Mouse (Mus musculus) layer of hippocampus, postnatal 36 days (tissue): ENCODE measurements at regions not wholly inside any gene's neighbourhood (a gene's known extent, or its start where the extent isn't known, plus 50 kb on each side); places are given as distances from the start of the nearest gene placed in this dataset.

Experiments
- DNase-seq, 2 experiments: peaks; one replicate each; pipeline ENCODE4 v3.0.0; 2022

DNA sequence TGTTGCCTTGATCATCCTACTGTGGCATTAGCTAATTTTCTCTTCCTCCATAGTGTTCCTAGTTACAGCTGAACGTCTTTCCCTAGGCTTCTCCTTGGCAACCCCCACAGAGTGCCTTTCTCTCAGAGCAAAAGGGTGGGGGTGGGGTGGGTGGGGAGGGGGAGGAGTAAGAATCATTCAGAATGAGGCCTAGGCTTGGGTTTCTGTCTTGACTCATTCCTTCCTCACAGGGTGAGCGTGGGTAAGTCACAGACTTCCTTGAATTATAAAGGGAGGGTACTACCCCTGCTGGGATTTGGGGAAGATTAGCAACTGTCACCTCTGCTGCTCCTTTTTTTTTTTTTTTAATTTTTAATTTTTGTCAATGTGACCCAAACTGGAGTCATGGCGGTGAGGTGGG, 114.5 kb downstream of the Dhx35 start:
- DNase-seq = no peak

DNA sequence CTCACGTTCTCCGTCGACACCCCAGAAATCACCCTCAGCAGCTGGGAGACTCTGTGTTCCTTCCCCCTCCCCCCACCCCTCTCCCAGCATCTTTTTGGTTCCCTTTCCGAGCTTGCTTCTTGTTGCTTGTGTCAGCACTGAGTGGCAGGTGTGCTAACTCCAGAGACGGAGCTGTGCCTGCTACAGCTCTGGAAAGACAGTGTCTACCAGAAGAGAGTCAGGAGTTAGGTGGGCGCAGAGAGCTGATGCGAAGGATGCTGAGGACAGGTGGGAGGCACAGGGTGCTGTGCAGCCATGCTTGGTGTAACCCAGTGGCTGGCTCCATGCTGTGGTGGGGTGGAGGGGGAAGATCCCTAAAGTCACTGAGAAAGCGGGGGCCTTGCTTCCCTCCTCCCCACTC, 115.7 kb downstream of the Dhx35 start:
- DNase-seq = no peak

GRCm38 (mm10) chr2:158911191-158911590, 116.6 kb downstream of the Dhx35 start:
- no peak for DNase-seq

DNA sequence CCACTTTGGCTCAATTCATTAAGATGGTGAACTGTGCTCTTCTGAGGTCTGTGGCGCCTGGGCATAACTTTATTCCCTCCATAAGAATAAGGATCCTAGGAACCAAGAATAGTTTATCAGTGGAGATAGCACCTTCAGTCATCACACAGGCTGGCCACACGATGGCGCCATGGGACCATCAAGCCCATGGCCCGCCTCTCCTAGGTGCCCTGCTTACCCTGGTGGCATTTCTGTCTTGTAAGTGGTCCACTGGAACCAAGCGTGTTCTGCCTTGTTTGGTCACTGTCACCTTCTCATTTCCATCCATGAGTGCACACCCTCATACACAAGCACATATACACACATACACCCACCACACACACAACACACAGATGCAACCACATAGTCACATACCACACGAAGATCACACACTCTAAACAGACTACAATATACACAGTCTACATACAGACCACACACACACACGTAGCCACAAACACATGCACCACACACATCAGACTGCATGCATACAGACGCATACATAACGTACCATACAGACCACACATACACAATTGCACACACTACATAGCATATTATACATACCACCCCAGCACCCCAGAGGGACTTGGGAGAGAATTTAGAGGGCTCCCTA, 118.1 kb downstream of the Dhx35 start:
- DNase-seq = peak; percentile 44 to 58

DNA sequence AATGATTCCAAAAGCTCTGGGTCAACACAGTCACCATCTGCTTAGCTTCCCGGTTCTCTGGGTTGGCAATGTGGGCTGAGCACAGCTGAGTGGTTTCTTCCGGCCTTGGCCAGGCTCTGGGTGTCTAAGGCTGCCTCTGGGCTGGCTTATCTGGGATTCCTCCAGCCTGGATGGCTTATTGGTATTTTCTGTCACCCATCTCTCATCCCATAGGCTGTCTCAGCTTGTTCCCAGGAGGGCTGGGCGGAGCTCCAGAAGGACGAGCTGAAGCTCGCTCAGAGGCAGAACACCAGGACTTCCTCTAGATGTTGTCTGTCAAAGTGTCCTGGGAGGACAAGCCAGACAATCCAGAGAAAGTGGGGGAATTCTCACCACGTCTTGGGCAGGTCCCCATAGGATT, 122.8 kb downstream of the Dhx35 start:
- DNase-seq = no peak

- peak in 1 of 2 experiments; percentile 6 for DNase-seq
Measured at GRCm38 (mm10) chr2:158918312-158918711, 123.7 kb downstream of the Dhx35 start.

DNA sequence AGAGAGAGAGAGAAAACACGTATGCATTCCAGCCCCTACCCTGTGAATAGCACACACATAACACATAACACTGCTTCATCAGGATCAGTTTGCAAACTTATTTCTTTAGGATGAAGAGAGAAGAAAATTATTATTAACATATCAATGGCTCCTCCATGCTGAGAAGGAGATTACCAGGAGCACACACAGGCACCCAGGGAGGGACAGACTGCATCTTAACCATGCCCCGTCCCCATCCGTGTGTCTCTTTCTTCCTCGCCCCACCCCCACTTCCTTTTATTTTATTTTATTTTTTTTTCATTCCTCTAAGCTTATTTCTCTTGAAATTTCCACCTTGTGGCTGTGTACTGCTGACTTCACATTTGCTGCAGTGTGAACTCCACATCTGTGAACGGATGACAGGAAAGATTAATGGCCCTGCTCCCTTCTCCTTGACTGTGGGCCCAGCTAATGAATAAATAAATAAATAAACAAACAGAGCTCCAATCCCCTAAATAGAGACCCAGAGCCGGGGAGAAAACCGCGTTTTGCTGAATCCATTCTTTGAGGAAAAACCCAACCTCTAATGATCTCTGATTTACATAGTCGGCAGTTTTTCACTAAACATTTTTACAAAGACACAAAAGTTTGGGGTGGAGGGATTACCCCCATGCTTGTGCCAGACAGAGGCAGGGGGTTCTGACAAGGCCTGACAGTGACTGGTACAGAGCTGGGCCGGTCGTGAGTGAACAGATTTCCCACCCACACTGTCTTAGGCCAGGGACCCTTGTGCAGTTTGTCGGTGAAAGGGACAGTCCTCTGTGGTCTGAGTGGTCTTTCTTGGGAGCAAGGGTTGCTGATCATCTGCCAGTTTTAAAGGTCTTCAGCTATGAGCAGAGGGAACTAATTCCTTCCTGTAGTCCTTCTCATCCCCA, 127.0 kb downstream of the Dhx35 start:
- no peak for DNase-seq

- no peak for DNase-seq
Measured at GRCm38 (mm10) chr2:158922766-158923165, 128.2 kb downstream of the Dhx35 start.

DNA sequence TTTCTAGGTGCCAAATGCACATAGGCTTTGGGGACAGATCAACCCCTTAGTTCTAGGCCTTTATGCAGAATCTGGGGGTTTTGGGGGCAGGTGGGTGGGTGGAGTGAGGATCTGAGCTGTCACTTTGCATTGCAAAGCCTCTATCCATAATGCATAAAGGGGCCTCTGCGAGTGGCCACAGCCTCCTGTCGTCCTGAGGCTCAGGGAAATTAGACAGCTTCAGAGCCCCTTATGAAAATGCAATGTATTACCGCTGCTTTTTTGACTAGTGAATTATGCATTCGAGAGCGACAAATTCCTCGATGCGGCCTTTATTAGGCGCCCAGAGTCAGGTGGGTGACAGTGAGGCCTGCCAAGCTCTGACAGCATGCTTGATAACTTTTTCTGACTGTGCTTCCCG, 134.9 kb downstream of the Dhx35 start:
- no peak for DNase-seq

GRCm38 (mm10) chr2:158937948-158938565, 143.4 kb downstream of the Dhx35 start:
- DNase-seq = peak; percentile 23 to 54

DNA sequence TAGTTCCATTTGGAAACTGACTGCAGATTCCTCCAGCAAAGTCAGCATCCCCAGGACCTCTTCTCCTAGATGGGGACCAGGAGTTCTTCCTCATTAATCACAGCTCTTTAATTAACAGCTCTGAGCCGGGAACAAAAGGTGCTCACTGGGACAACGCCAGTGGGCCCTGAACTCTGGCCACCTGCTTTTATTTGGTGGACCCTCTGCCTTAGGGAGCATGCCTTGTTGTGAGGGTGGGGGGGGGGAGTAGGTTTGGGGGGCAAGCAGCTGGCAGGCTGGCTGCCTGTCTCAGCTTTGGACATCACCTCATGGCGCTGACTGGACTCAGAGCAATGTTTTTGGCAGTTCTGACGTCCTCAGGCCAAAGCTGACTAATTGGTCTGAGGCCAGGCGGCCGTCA, 154.8 kb downstream of the Dhx35 start:
- no peak for DNase-seq

- DNase-seq = no peak
Measured at GRCm38 (mm10) chr2:158951061-158951460, 156.5 kb downstream of the Dhx35 start.

GRCm38 (mm10) chr2:158956888-158957287, 162.3 kb downstream of the Dhx35 start:
- no peak for DNase-seq

DNA sequence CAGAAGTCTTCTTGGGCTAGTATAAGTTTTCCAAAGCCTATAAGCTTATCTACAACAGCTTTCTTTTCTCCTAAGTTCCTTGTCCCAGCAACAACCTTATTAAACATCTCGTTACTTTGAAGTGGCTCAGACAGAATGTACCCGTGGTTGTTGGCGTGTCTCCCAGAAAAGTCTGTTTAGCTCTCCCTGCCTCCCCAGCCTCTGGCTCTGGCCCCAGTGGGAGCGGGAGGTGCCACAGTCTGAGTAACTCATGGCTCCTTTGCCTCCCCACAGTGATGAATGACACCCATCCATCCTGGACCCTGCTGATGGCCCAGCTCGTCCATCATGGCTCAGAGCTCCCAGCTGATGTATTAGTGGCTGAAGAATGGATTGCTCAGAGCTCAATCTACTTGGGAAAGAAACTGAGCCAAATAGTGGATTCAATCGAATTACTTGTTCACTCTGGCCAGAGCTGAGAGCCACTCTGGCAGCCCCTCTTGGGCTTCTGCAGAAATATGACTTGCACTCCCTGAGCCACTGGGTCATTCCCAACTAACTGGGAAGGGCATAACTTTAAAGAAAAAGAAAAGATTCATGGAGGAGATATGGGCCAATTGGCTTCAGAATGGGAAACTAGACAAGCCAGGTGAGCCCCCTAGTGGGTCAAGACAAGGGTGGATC, 170.5 kb downstream of the Dhx35 start:
- DNase-seq = peak; percentile 87 to 88

- DNase-seq = no peak
Measured at GRCm38 (mm10) chr2:158972178-158972577, 177.6 kb downstream of the Dhx35 start.

DNA sequence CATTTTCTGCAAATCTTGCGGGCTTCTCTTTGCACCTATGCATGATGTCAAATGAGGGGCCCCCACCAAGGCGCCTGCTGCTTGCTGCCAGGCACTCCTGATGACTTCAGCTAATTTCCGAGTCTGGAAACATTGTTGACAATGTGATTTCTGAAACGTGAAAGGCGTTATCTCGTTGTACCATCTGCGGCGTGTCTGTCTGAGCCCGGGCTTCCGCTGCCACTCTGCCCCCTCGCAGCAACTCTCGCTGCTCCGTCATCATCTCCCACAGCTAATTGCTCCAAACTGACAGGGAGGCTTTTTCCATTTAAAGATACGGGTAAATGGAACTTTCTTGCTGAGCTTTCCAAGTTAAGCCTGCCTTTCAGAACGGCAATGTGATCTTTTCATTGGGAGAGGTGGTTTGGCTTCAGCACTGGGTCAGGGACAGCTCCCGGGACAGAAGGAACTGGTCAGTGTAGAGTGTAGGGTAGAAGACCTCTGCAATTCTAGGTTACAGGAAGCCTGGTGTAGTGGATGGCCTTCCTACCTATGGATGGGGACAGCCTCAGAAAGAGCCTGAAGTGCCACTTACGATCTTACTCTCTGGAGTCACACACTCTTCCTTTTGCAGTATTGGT, 191.0 kb downstream of the Dhx35 start:
- peak; percentile 35 to 39 for DNase-seq

DNA sequence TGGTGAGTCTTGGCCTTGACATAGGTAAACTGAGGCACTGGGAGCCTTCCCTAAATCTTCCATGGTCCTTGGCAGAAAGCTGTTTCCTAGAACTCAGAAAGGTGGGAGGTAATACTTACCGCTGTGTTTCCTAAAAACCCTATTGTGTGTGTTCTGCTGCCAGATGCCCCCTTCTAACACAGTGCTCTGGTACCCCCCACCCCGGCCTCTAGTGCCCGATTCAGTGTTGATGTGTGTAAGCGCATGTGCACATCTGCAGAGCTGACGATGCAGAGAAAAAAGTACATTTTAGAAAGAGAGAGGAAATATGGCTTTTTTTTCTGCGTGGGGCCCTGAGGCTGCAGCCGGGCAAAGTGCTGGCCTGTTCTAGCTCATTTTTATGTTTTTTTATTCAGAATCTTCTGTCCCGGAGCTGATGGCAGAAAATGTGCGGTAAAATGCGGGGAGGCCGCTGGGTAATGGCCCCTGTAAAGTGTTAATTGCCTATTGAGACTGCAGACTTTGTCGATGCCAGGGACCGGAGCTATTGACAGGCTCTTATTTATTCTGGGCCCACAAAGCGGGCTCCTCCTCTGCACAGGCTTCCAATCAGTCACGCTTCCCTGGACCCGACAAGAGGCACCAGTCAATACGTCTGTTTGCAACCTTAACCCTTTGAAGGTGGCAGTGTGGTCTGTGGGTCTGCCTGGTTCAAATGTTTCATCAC, 208.0 kb downstream of the Dhx35 start:
- DNase-seq = no peak

DNA sequence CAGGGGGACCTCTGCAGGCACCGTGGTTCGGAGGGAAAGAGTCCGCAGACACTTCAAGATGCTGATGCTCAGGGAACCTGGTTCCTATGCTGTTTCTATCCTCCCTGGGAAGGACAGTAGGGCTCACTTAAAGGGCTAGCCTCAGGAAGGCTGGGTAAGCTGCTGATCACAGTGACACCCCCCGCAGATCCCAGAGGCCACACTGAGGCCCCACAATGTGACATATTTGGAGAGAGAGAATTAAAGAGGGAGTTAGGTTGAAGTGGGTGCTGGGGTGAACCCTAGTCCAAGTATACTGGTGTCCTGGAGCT, 208.5 kb downstream of the Dhx35 start:
- DNase-seq = no peak

GRCm38 (mm10) chr2:159004417-159004816, 209.8 kb downstream of the Dhx35 start:
- peak; percentile 76 to 78 for DNase-seq

GRCm38 (mm10) chr2:159012725-159013124, 218.1 kb downstream of the Dhx35 start:
- DNase-seq = no peak

GRCm38 (mm10) chr2:159014553-159014952, 219.9 kb downstream of the Dhx35 start:
- DNase-seq = no peak
